Mouse (Mus musculus) C2C12 (cell line): ENCODE results near the gene Dnajc5g. TPM values are rescaled to one million over a fixed set of nuclear protein-coding genes. Genes with fewer than 3 reads are reported as not detected.
A peak's percentile ranks its signal among the peaks of the same experiment; 100 is the strongest.

Source experiments
- H3K27me3 ChIP-seq: one replicate; pipeline ENCODE4 v1.6.1; 2011; ENCODE audit not compliant: control insufficient read depth, insufficient read depth, insufficient read length
- H3K36me3 ChIP-seq: one replicate; pipeline ENCODE4 v1.6.1; 2011; ENCODE audit not compliant: control insufficient read depth, insufficient read depth
- H3K4me3 ChIP-seq: one replicate; pipeline ENCODE4 v1.5.1; 2011; ENCODE audit warnings: mild to moderate bottlenecking, control low read depth; ENCODE audit not compliant: poor library complexity, insufficient read depth, severe bottlenecking
- H3K79me2 ChIP-seq: one replicate; pipeline ENCODE4 v1.6.1; 2011; ENCODE audit not compliant: control insufficient read depth, insufficient read depth
- H3K79me3 ChIP-seq: one replicate; pipeline ENCODE4 v1.6.1; 2011; ENCODE audit warnings: low read depth, control low read depth
- H3ac ChIP-seq: one replicate; pipeline ENCODE3; 2011; ENCODE audit warnings: low read depth; ENCODE audit not compliant: control insufficient read depth, insufficient read length
- CEBPB ChIP-seq: IDR thresholded peaks from one replicate; pipeline ENCODE4 v1.6.1; 2011; ENCODE audit warnings: low read depth, mild to moderate bottlenecking, control low read depth, moderate library complexity
- CTCF ChIP-seq: IDR thresholded peaks from one replicate; pipeline ENCODE4 v1.5.1; 2011; ENCODE audit not compliant: control insufficient read depth, insufficient read depth, insufficient read length
- FOSL1 ChIP-seq: IDR thresholded peaks from one replicate; pipeline ENCODE4 v1.8.0; 2011; ENCODE audit warnings: mild to moderate bottlenecking, low read length; ENCODE audit not compliant: poor library complexity, insufficient read depth, severe bottlenecking
- MAX ChIP-seq: IDR thresholded peaks from one replicate; pipeline ENCODE4 v1.6.1; 2011; ENCODE audit warnings: mild to moderate bottlenecking, control low read depth
- MYOD1 ChIP-seq: IDR thresholded peaks from one replicate; pipeline ENCODE4 v1.6.1; 2011; ENCODE audit warnings: low read depth; ENCODE audit not compliant: control insufficient read depth, insufficient read length
- MYOG ChIP-seq: IDR thresholded peaks from one replicate; pipeline ENCODE4 v1.6.1; 2011; ENCODE audit not compliant: control insufficient read depth, insufficient read length; ENCODE audit errors: extremely low read depth
- USF1 ChIP-seq: IDR thresholded peaks from one replicate; pipeline ENCODE4 v1.6.1; 2011; ENCODE audit warnings: low read depth, mild to moderate bottlenecking, control low read depth, moderate library complexity
- polyA plus RNA-seq: library from polyadenylated mRNA; unstranded; fragments of >200 nt; fragmentation: generic; extraction: Trizol; gene quantifications from one replicate; pipeline ENCODE4 v1.2.1, GENCODE M21; 2012; ENCODE audit warnings: missing spikeins

The Dnajc5g gene
- polyA plus RNA-seq, 1 experiment, result not detected

GRCm38 (mm10) chr5:31080059-31080794 lies 25.9 kb upstream of the Dnajc5g start:
- TF ChIP-seq USF1 (no peak), CTCF (no peak), MYOD1 (no peak), CEBPB (no peak), MYOG (no peak), MAX (no peak), FOSL1 (no peak)
- H3K27me3 ChIP-seq, result no peaks in the 10 kb centered on the region
- no peaks in the 10 kb centered on the region for H3K79me3 ChIP-seq
- H3K36me3 ChIP-seq, result peaks cover 37% of the 10 kb centered on the region
- H3ac ChIP-seq, result no peak overlapping the region
- no peaks in the 10 kb centered on the region for H3K79me2 ChIP-seq
- H3K4me3 ChIP-seq, result no peak overlapping the region

- H3K79me2 ChIP-seq, result no peaks in the 10 kb centered on the region
- no peak for TF ChIP-seq FOSL1
- no peak for TF ChIP-seq CEBPB
- TF ChIP-seq USF1, result no peak
These were observed 25.3 kb upstream of the Dnajc5g start for GRCm38 (mm10) chr5:31080795-31081164.

GRCm38 (mm10) chr5:31081386-31081785 lies 24.7 kb upstream of the Dnajc5g start:
- Histone ChIP-seq H3K79me3 (no peaks in the 10 kb centered on the region), H3K27me3 (no peaks in the 10 kb centered on the region), H3K4me3 (no peak overlapping the region), H3K79me2 (no peaks in the 10 kb centered on the region), H3K36me3 (peaks cover 27% of the 10 kb centered on the region), H3ac (no peak overlapping the region)
- TF ChIP-seq CEBPB, result no peak
- TF ChIP-seq CTCF, result peak; percentile 33

More at GRCm38 (mm10) chr5:31080795-31081164, 25.3 kb upstream of the Dnajc5g start:
- Histone ChIP-seq H3K36me3 (peaks cover 31% of the 10 kb centered on the region), H3K79me3 (no peaks in the 10 kb centered on the region), H3ac (no peak overlapping the region), H3K27me3 (no peaks in the 10 kb centered on the region), H3K4me3 (no peak overlapping the region)

- no peaks in the 10 kb centered on the region for H3K79me2 ChIP-seq
- peaks cover 18% of the 10 kb centered on the region for H3K36me3 ChIP-seq
- no peaks in the 10 kb centered on the region for H3K79me3 ChIP-seq
- TF ChIP-seq CTCF (peak; percentile 7), MYOD1 (no peak)
- H3K4me3 ChIP-seq, result no peak overlapping the region
- H3ac ChIP-seq, result no peak overlapping the region
- no peaks in the 10 kb centered on the region for H3K27me3 ChIP-seq
These were observed 23.7 kb upstream of the Dnajc5g start for GRCm38 (mm10) chr5:31082355-31082754.

- peaks cover 12% of the 10 kb centered on the region for H3K36me3 ChIP-seq
- no peaks in the 10 kb centered on the region for H3K27me3 ChIP-seq
- no peaks in the 10 kb centered on the region for H3K79me3 ChIP-seq
- no peak for TF ChIP-seq USF1
- TF ChIP-seq CEBPB, result no peak
- TF ChIP-seq MYOG, result no peak
- no peak for TF ChIP-seq CTCF
- no peak for TF ChIP-seq MAX
- TF ChIP-seq MYOD1, result no peak
- TF ChIP-seq FOSL1, result no peak
- H3ac ChIP-seq, result no peak overlapping the region
- no peaks in the 10 kb centered on the region for H3K79me2 ChIP-seq
- H3K4me3 ChIP-seq, result no peak overlapping the region
These were observed 23.0 kb upstream of the Dnajc5g start for GRCm38 (mm10) chr5:31082935-31083625.

- Histone ChIP-seq H3K36me3 (peaks cover 4% of the 10 kb centered on the region), H3K79me3 (no peaks in the 10 kb centered on the region), H3K4me3 (no peak overlapping the region), H3ac (no peak overlapping the region), H3K27me3 (no peaks in the 10 kb centered on the region), H3K79me2 (no peaks in the 10 kb centered on the region)
- TF ChIP-seq USF1, result no peak
- no peak for TF ChIP-seq CEBPB
- TF ChIP-seq MYOD1, result no peak
- TF ChIP-seq CTCF, result no peak
- TF ChIP-seq MAX, result no peak
- no peak for TF ChIP-seq MYOG
- TF ChIP-seq FOSL1, result no peak
These were observed 22.1 kb upstream of the Dnajc5g start for GRCm38 (mm10) chr5:31083949-31084348.
